Mouse (Mus musculus) cerebellum, adult 2 months (tissue): Measurements from ENCODE around the gene Erc1.

Experiments used
- CTCF ChIP-seq: fragments of 200-500 bp; IDR thresholded peaks from 2 replicates; pipeline ENCODE4 v1.5.1; 2011; ENCODE audit warnings: low read depth, mild to moderate bottlenecking, control low read depth, low read length, moderate library complexity, borderline replicate concordance; ENCODE audit not compliant: insufficient read depth
- POLR2A ChIP-seq: fragments of 200-500 bp; IDR thresholded peaks from 2 replicates; pipeline ENCODE4 v1.6.1; 2011; ENCODE audit warnings: low read length, control low read depth, borderline replicate concordance; ENCODE audit not compliant: insufficient read depth

- no peak for TF ChIP-seq CTCF
- no peak for TF ChIP-seq POLR2A
Observed at GRCm38 (mm10) chr6:119642718-119643117, 205.2 kb downstream of the Erc1 start.
